Mouse (Mus musculus): ENCODE measurements around the gene Msln.

Msln gene

GRCm38 (mm10) chr17:25754241-25754640 lies at the start of gene Msln:
Msln (minus strand) TSS chr17:25754378.
- no peak for DNase-seq

GRCm38 (mm10) chr17:25802825-25803517 lies 48.8 kb upstream of the Msln start:
- DNase-seq = peak; percentile 80 to 81

- peak; percentile 82 to 85 for DNase-seq
Observed at GRCm38 (mm10) chr17:25801029-25801428, 46.9 kb upstream of the Msln start.

GRCm38 (mm10) chr17:25796951-25797369 lies 42.8 kb upstream of the Msln start, which contains the start of gene Metrn:
Metrn (minus strand) TSS chr17:25797136.
- DNase-seq = peak; percentile 86 to 93

- DNase-seq = peak in 1 of 2 experiments; percentile 60
Observed at GRCm38 (mm10) chr17:25796211-25796771, 42.1 kb upstream of the Msln start.

- peak in 1 of 2 experiments; percentile 67 for DNase-seq
Observed at GRCm38 (mm10) chr17:25795609-25796092, 41.5 kb upstream of the Msln start, which contains the start of gene AC134908.4. AC134908.4 (minus strand) TSS chr17:25795659.

GRCm38 (mm10) chr17:25794998-25795397 lies 40.8 kb upstream of the Msln start:
- no peak for DNase-seq

- DNase-seq = peak in 1 of 2 experiments; percentile 51
Observed at GRCm38 (mm10) chr17:25794197-25794596, 40.0 kb upstream of the Msln start.

GRCm38 (mm10) chr17:25792615-25793014 lies 38.4 kb upstream of the Msln start, which contains the start of gene Fam173a:
Fam173a (minus strand) TSS chr17:25792901.
- peak; percentile 75 to 77 for DNase-seq

- DNase-seq = peak; percentile 92 to 94
Observed at GRCm38 (mm10) chr17:25791843-25792527, 37.8 kb upstream of the Msln start.

GRCm38 (mm10) chr17:25791320-25791842 lies 37.2 kb upstream of the Msln start:
- DNase-seq = peak in 1 of 2 experiments; percentile 44

- no peak for DNase-seq
Observed at GRCm38 (mm10) chr17:25786781-25787504, 32.8 kb upstream of the Msln start.

- no peak for DNase-seq
Observed at GRCm38 (mm10) chr17:25786280-25786679, 32.1 kb upstream of the Msln start, which contains the start of gene Ccdc78. Ccdc78 (plus strand) TSS chr17:25786580.

- DNase-seq = peak; percentile 98
Observed at GRCm38 (mm10) chr17:25785281-25785745, 31.1 kb upstream of the Msln start, which contains the start of gene Haghl. Haghl (minus strand) TSS chr17:25785673.

GRCm38 (mm10) chr17:25783861-25784574 lies 29.8 kb upstream of the Msln start:
- DNase-seq = no peak

GRCm38 (mm10) chr17:25783086-25783485 lies 28.9 kb upstream of the Msln start:
- DNase-seq = peak in 1 of 2 experiments; percentile 63

GRCm38 (mm10) chr17:25781339-25781738 lies 27.2 kb upstream of the Msln start:
- no peak for DNase-seq

- DNase-seq = no peak
Observed at GRCm38 (mm10) chr17:25777948-25778347, 23.8 kb upstream of the Msln start.

- DNase-seq = no peak
Observed at GRCm38 (mm10) chr17:25775318-25776062, 21.3 kb upstream of the Msln start.

- DNase-seq = peak; percentile 99
Observed at GRCm38 (mm10) chr17:25773549-25774120, 19.5 kb upstream of the Msln start, which contains the start of gene Narfl. Narfl (plus strand) TSS chr17:25773776.
